In genomic region chr5:121711928-121712231, GRCm38 (mm10) we compare ENCODE assay signal across 8 mouse cellular contexts. TPM values are rescaled to one million over a fixed set of nuclear protein-coding genes. Genes with fewer than 3 reads are reported as not detected.
DNase-seq lines count a peak whose midpoint lies in the region; ATAC-seq and TF ChIP-seq lines count a peak whose summit lies in the region.

No protein-coding gene starts in this region.

- ATAC-seq in liver, embryonic 12.5 days: peak; percentile 72

- DNase-seq in cerebellum, adult 18-20 months: peak; percentile 69 to 87
- no peak for DNase-seq in cerebellum, adult 9-11 months
- no peak for DNase-seq in testis, postnatal 10 days (ENCODE audit: low spot score)
- DNase-seq in embryo, embryonic 9.5 days (ENCODE audit: extremely low spot score): no peak
- no peak for DNase-seq in urinary bladder, postnatal 25 days (ENCODE audit: low spot score)
- no peak for DNase-seq in urinary bladder, postnatal 10 days (ENCODE audit: low spot score)

- peak overlapping the region; percentile 97 for H3K27ac ChIP-seq in testis, adult 2 months (ENCODE audit: control insufficient read depth, insufficient read depth, low read depth, low read length)
- H3K27ac ChIP-seq in liver, embryonic 12.5 days: peak overlapping the region; percentile 96

- H3K36me3 ChIP-seq in testis, adult 2 months (ENCODE audit: control insufficient read depth, insufficient read depth, low read length): no peaks in the 10 kb centered on the region
- peaks cover 1% of the 10 kb centered on the region; the same call in 1 of the 2 replicates for H3K36me3 ChIP-seq in liver, embryonic 12.5 days

- TF ChIP-seq CTCF in testis, adult 2 months (IDR thresholded peaks at IDR 0.05; ENCODE audit: control insufficient read depth, insufficient read depth, insufficient replicate concordance, low read depth, low read length): no peak

- no peak; the same call in 1 of the 2 replicates for TF ChIP-seq POLR2A in testis, adult 2 months (IDR thresholded peaks at IDR 0.05; ENCODE audit: control insufficient read depth, low read depth, low read length)

- peak overlapping the region; percentile 99 for H3K4me2 ChIP-seq in liver, embryonic 12.5 days

- no peaks in the 10 kb centered on the region for H3K27me3 ChIP-seq in testis, adult 2 months (ENCODE audit: control insufficient read depth, insufficient read depth, low read length)
- no peaks in the 10 kb centered on the region for H3K27me3 ChIP-seq in liver, embryonic 12.5 days (replicated peaks)

- peak overlapping the region; percentile 94 for H3K9ac ChIP-seq in liver, embryonic 12.5 days

- H3K4me3 ChIP-seq in testis, adult 2 months (ENCODE audit: control insufficient read depth, low read depth, low read length): peak overlapping the region; percentile 88
- peak overlapping the region; percentile 91 for H3K4me3 ChIP-seq in liver, embryonic 12.5 days

- under 1% methylated on average over 35 of the region's 57 CpGs for WGBS in liver, embryonic 12.5 days (ENCODE audit: insufficient replicate concordance)

- H3K4me1 ChIP-seq in testis, adult 2 months (ENCODE audit: control insufficient read depth, insufficient read depth, low read length): peaks cover 8% of the 10 kb centered on the region
- peaks cover 51% of the 10 kb centered on the region for H3K4me1 ChIP-seq in liver, embryonic 12.5 days

- no peaks in the 10 kb centered on the region for H3K9me3 ChIP-seq in liver, embryonic 12.5 days (replicated peaks)

RNA-seq across cellular contexts. Expression of gene Atxn2, which starts 0.7 kb away (rescaled TPM):
- 150 and 166 TPM in 2 replicates for polyA plus RNA-seq in testis, adult 2 months (2012; rRNA removed)
- 40.5 and 40.8 TPM in 2 replicates for polyA plus RNA-seq in liver, embryonic 12.5 days (2016; fragmentation: Nextera tagmentation; extraction: Ambion mirVana)

RNA-seq across cellular contexts. Expression of gene Brap, which starts 51.5 kb away (rescaled TPM):
- polyA plus RNA-seq in testis, adult 2 months (2012; rRNA removed): 116 and 128 TPM in 2 replicates
- 35.1 and 36.6 TPM in 2 replicates for polyA plus RNA-seq in liver, embryonic 12.5 days (2016; fragmentation: Nextera tagmentation; extraction: Ambion mirVana)

RNA-seq across cellular contexts. Expression of gene Acad10, which starts 51.6 kb away (rescaled TPM):
- polyA plus RNA-seq in testis, adult 2 months (2012; rRNA removed): 5.7 and 5.9 TPM in 2 replicates
- polyA plus RNA-seq in liver, embryonic 12.5 days (2016; fragmentation: Nextera tagmentation; extraction: Ambion mirVana): 2.5 and 2.6 TPM in 2 replicates

Comparison
In these comparisons a context has a peak if more than half of its experiments do, and no peak if none do; other contexts are left out.
1. DNase-seq: peak in cerebellum, adult 18-20 months (2 of 2); none in cerebellum, adult 9-11 months (single experiment), testis, postnatal 10 days (single experiment), embryo, embryonic 9.5 days (single experiment), urinary bladder, postnatal 25 days (single experiment) and urinary bladder, postnatal 10 days (single experiment).